Mouse (Mus musculus): ENCODE results near the gene Pml.

- TF ChIP-seq CTCF (IDR thresholded peaks at IDR 0.05; ENCODE audit: low read depth, low read length) (no peak), POLR2A (IDR thresholded peaks at IDR 0.05; ENCODE audit: borderline replicate concordance, low read depth, low read length) (no peak)
These were observed 25.7 kb upstream of the Pml start for GRCm38 (mm10) chr9:58275115-58275774.

Measured in bone marrow macrophage, adult 2 months (primary cell).